Mouse (Mus musculus) cerebellum, adult 2 months (tissue): ENCODE measurements around the gene Grb7.

Experiments
- CTCF ChIP-seq: fragments of 200-500 bp; IDR thresholded peaks from 2 replicates; pipeline ENCODE4 v1.5.1; 2011; ENCODE audit warnings: low read depth, mild to moderate bottlenecking, control low read depth, low read length, moderate library complexity, borderline replicate concordance; ENCODE audit not compliant: insufficient read depth
- POLR2A ChIP-seq: fragments of 200-500 bp; IDR thresholded peaks from 2 replicates; pipeline ENCODE4 v1.6.1; 2011; ENCODE audit warnings: low read length, control low read depth, borderline replicate concordance; ENCODE audit not compliant: insufficient read depth

DNA sequence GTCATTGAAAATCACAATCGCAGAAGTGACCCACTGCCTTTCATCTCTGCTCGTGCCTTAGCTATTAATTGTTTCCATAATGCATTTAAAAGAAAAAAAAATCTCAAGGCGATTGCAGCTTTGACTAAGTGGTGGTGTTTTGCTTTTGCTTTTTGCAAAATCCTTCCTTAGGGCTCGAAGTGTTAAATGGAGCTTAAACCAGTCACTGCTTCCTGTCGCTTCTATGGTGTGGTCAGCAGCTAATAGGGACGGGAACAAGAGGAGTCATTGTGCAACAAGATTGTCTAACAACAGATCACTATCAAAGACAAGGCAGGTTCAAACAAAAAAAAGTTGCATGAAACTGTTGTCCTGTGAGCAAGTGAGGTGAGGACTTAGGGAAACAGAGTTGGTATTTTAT is 35.0 kb downstream of the Grb7 start:
- TF ChIP-seq POLR2A = no peak
- no peak for TF ChIP-seq CTCF
